Mouse (Mus musculus) stomach, postnatal 0 days (tissue): ENCODE results near the gene Psg25. TPM values are rescaled to one million over a fixed set of nuclear protein-coding genes. Genes with fewer than 3 reads are reported as not detected.
"Not testable (repeated sequence)": the region's sequence is repeated elsewhere in the genome, so short reads cannot be mapped to it uniquely, and the experiment has no call there.

Experiments
- ATAC-seq: fragments of 200-750 bp; cut with Nextera tagmentation; 2 replicates; pipeline ENCODE4 v1.8.0; 2017; ENCODE audit not compliant: low FRiP score, low TSS enrichment
- DNase-seq: peaks from one replicate; pipeline ENCODE4 v3.0.0-alpha.2; 2016; ENCODE audit warnings: low spot score
- H3K27ac ChIP-seq: fragments of 300-500 bp; sonication (generic); replicated peaks from 2 replicates; pipeline ENCODE4 v1.5.1; 2014; ENCODE audit warnings: mild to moderate bottlenecking, control low read depth
- H3K27me3 ChIP-seq: fragments of 300-500 bp; sonication (generic); 2 replicates; pipeline ENCODE4 v1.6.1; 2014; ENCODE audit warnings: low read length; ENCODE audit not compliant: control insufficient read depth, insufficient read depth
- H3K36me3 ChIP-seq: fragments of 300-500 bp; sonication (generic); 2 replicates; pipeline ENCODE4 v1.6.1; 2014; ENCODE audit warnings: low read length, mixed read lengths; ENCODE audit not compliant: control insufficient read depth, insufficient read depth
- H3K4me1 ChIP-seq: fragments of 300-500 bp; sonication (generic); replicated peaks from 2 replicates; pipeline ENCODE4 v1.6.1; 2014; ENCODE audit warnings: antibody characterized with exemption; ENCODE audit not compliant: control insufficient read depth, insufficient read depth
- H3K4me2 ChIP-seq: fragments of 300-500 bp; sonication (generic); replicated peaks from 2 replicates; pipeline ENCODE4 v1.6.1; 2014; ENCODE audit warnings: low read depth, mild to moderate bottlenecking, control low read depth, moderate library complexity
- H3K4me3 ChIP-seq: fragments of 300-500 bp; sonication (generic); 2 replicates; pipeline ENCODE4 v1.5.1; 2014; ENCODE audit warnings: low read depth, low read length, control low read depth
- H3K9ac ChIP-seq: fragments of 300-500 bp; sonication (generic); 2 replicates; pipeline ENCODE4 v1.6.1; 2014; ENCODE audit warnings: mild to moderate bottlenecking, low read length, control low read depth, mixed read lengths
- H3K9me3 ChIP-seq: fragments of 300-500 bp; sonication (generic); 2 replicates; pipeline ENCODE4 v1.6.1; 2016; ENCODE audit warnings: low read length; ENCODE audit not compliant: control insufficient read depth
- CTCF ChIP-seq: IDR thresholded peaks from 2 replicates; pipeline ENCODE4 v1.5.1; 2016; ENCODE audit warnings: antibody characterized with exemption, low read depth, mild to moderate bottlenecking, moderate library complexity
- EP300 ChIP-seq: optimal IDR thresholded peaks from 2 replicates; pipeline ENCODE3; 2016; ENCODE audit warnings: antibody characterized with exemption
- WGBS: fragments of 180-500 bp; shearing (Covaris S2); extraction: QIAGEN DNeasy Blood & Tissue Kit; methylation state at CpG from one replicate; pipeline ENCODE4 v1.1.7; 2014; 5-methylcytosine and 5-hydroxymethylcytosine counted together
- polyA plus RNA-seq: library from polyadenylated mRNA; unstranded; fragments of >200 nt; fragmentation: Nextera tagmentation; extraction: Ambion mirVana; gene quantifications from 2 replicates; pipeline ENCODE4 v1.2.1, GENCODE M21; 2015

Gene Psg25
- not detected in 2 replicates for polyA plus RNA-seq

GRCm38 (mm10) chr7:18532169-18532568 lies at the start of gene Psg25:
Gene Psg25 (minus strand): TSS chr7:18532269.
- no peak for ATAC-seq
- Histone ChIP-seq H3K9ac (no peak within 1 kb of the TSS), H3K9me3 (no peaks in the 10 kb centered on the region), H3K4me2 (no peak within 1 kb of the TSS), H3K36me3 (no peaks in the 10 kb centered on the region), H3K4me3 (no peak within 1 kb of the TSS), H3K27me3 (no peaks in the 10 kb centered on the region), H3K27ac (peak within 1 kb of the TSS; percentile 65), H3K4me1 (no peaks in the 10 kb centered on the region)
- TF ChIP-seq EP300, result no peak
- no peak for TF ChIP-seq CTCF
- WGBS, result 82% methylated on average over 1 of the region's 1 CpGs
- DNase-seq, result no peak

GRCm38 (mm10) chr7:18567205-18567604 lies 35.1 kb upstream of the Psg25 start, which contains the start of gene Psg27:
Gene Psg27 (minus strand): TSS chr7:18567305.
- Histone ChIP-seq H3K4me1 (no peaks in the 10 kb centered on the region), H3K27me3 (no peaks in the 10 kb centered on the region), H3K9ac (no peak within 1 kb of the TSS), H3K27ac (no peak within 1 kb of the TSS), H3K4me3 (no peak within 1 kb of the TSS), H3K9me3 (no peaks in the 10 kb centered on the region), H3K4me2 (no peak within 1 kb of the TSS), H3K36me3 (no peaks in the 10 kb centered on the region)
- WGBS, result 82% methylated on average over 3 of the region's 3 CpGs
- no peak for ATAC-seq
- DNase-seq, result no peak
- TF ChIP-seq EP300, result no peak
- no peak for TF ChIP-seq CTCF

- Histone ChIP-seq H3K4me1 (no peaks in the 10 kb centered on the region), H3K36me3 (no peaks in the 10 kb centered on the region), H3K4me3 (no peak overlapping the region), H3K4me2 (no peak overlapping the region), H3K27me3 (no peaks in the 10 kb centered on the region), H3K9ac (no peak overlapping the region), H3K27ac (no peak overlapping the region), H3K9me3 (no peaks in the 10 kb centered on the region)
- ATAC-seq (no peak), DNase-seq (no peak)
- TF ChIP-seq CTCF (no peak), EP300 (no peak)
Observed at GRCm38 (mm10) chr7:18559850-18560249, 27.8 kb upstream of the Psg25 start.

- not testable (repeated sequence) for H3K27ac ChIP-seq, H3K4me2 ChIP-seq, H3K4me1 ChIP-seq, H3K36me3 ChIP-seq, H3K27me3 ChIP-seq, H3K9me3 ChIP-seq, DNase-seq, H3K4me3 ChIP-seq, H3K9ac ChIP-seq
- ATAC-seq, result peak; percentile 80
- 58% methylated on average over 3 of the region's 3 CpGs for WGBS
Observed at GRCm38 (mm10) chr7:18555751-18556150, 23.7 kb upstream of the Psg25 start.

GRCm38 (mm10) chr7:18533420-18533819 lies 1.4 kb upstream of the Psg25 start:
- H3K27me3 ChIP-seq, result no peaks in the 10 kb centered on the region
- no peaks in the 10 kb centered on the region for H3K36me3 ChIP-seq
- peak overlapping the region; percentile 65 for H3K27ac ChIP-seq
- WGBS, result 37% methylated on average over 3 of the region's 3 CpGs
- H3K4me1 ChIP-seq, result no peaks in the 10 kb centered on the region
- peak; percentile 98 for ATAC-seq
- no peak overlapping the region for H3K4me2 ChIP-seq
- H3K9me3 ChIP-seq, result no peaks in the 10 kb centered on the region
- H3K9ac ChIP-seq, result no peak overlapping the region
- no peak overlapping the region for H3K4me3 ChIP-seq
- peak; percentile 88 for DNase-seq
- TF ChIP-seq EP300, result no peak
- peak; percentile 20; the same call in 1 of the 2 replicates for TF ChIP-seq CTCF

- H3K4me2 ChIP-seq, result no peak overlapping the region
- H3K4me3 ChIP-seq, result no peak overlapping the region
- no peak for DNase-seq
- H3K27me3 ChIP-seq, result no peaks in the 10 kb centered on the region
- H3K4me1 ChIP-seq, result no peaks in the 10 kb centered on the region
- no peaks in the 10 kb centered on the region for H3K9me3 ChIP-seq
- no peak overlapping the region for H3K9ac ChIP-seq
- no peak for TF ChIP-seq CTCF
- no peak for TF ChIP-seq EP300
- H3K36me3 ChIP-seq, result no peaks in the 10 kb centered on the region
- no peak for ATAC-seq
- H3K27ac ChIP-seq, result no peak overlapping the region
- WGBS, result 94% methylated on average over 8 of the region's 8 CpGs
Observed at GRCm38 (mm10) chr7:18524668-18525067, 7.4 kb downstream of the Psg25 start.

- not testable (repeated sequence) for H3K4me3 ChIP-seq, H3K27ac ChIP-seq, H3K36me3 ChIP-seq, H3K9me3 ChIP-seq, H3K27me3 ChIP-seq, H3K4me2 ChIP-seq, H3K4me1 ChIP-seq, ATAC-seq, H3K9ac ChIP-seq, DNase-seq
Observed at GRCm38 (mm10) chr7:18512848-18513247, 19.2 kb downstream of the Psg25 start.

- H3K27me3 ChIP-seq, H3K4me2 ChIP-seq, H3K27ac ChIP-seq, H3K36me3 ChIP-seq, DNase-seq, H3K4me1 ChIP-seq, H3K9ac ChIP-seq, H3K4me3 ChIP-seq, ATAC-seq, H3K9me3 ChIP-seq: not testable (repeated sequence)
- WGBS, result 29% methylated on average over 2 of the region's 2 CpGs
Observed at GRCm38 (mm10) chr7:18512417-18512816, 19.7 kb downstream of the Psg25 start.
